Mouse (Mus musculus) layer of hippocampus, postnatal 25 days (tissue): ENCODE data around the gene Gm43517. TPM values are rescaled to one million over a fixed set of nuclear protein-coding genes. Genes with fewer than 3 reads are reported as not detected.

Experiments
- DNase-seq, 2 experiments: peaks; one replicate each; pipeline ENCODE4 v3.0.0; 2022; ENCODE audit warnings: mixed read lengths in 2 of 2, low spot score in 1 of 2; ENCODE audit errors: extremely low spot score in 1 of 2
- total RNA-seq, 2 experiments: library from RNA; stranded (reverse); gene quantifications; 2 replicates each; pipeline ENCODE4 v1.2.3; 2021

The Gm43517 gene
- 10 to 100 TPM in 1 of 2 experiments, 1 to 10 TPM in 1; 7.1 to 13.1 TPM for total RNA-seq

- peak; percentile 51 to 53 for DNase-seq
Observed at GRCm38 (mm10) chr12:49384876-49385630, at the start of gene Gm43517. Gene Gm43517 (plus strand): TSS chr12:49385174.

GRCm38 (mm10) chr12:49349697-49350096 is 35.3 kb upstream of the Gm43517 start:
- DNase-seq, result no peak

GRCm38 (mm10) chr12:49368931-49369330 is 16.0 kb upstream of the Gm43517 start:
- DNase-seq, result no peak

- no peak for DNase-seq
Observed at GRCm38 (mm10) chr12:49372170-49372569, 12.8 kb upstream of the Gm43517 start.

GRCm38 (mm10) chr12:49373176-49373575 is 11.8 kb upstream of the Gm43517 start:
- DNase-seq, result no peak

GRCm38 (mm10) chr12:49373821-49374605 is 11.0 kb upstream of the Gm43517 start:
- DNase-seq, result no peak

GRCm38 (mm10) chr12:49374606-49374995 is 10.4 kb upstream of the Gm43517 start:
- no peak for DNase-seq

- peak; percentile 22 to 50 for DNase-seq
Observed at GRCm38 (mm10) chr12:49375427-49376317, 9.3 kb upstream of the Gm43517 start.

GRCm38 (mm10) chr12:49376318-49376992 is 8.5 kb upstream of the Gm43517 start:
- peak in 1 of 2 experiments; percentile 27 for DNase-seq

GRCm38 (mm10) chr12:49377281-49377970 is 7.5 kb upstream of the Gm43517 start:
- DNase-seq, result peak; percentile 57 to 58

- no peak for DNase-seq
Observed at GRCm38 (mm10) chr12:49378920-49379319, 6.1 kb upstream of the Gm43517 start.

- peak in 1 of 2 experiments; percentile 48 for DNase-seq
Observed at GRCm38 (mm10) chr12:49379446-49379845, 5.5 kb upstream of the Gm43517 start.

GRCm38 (mm10) chr12:49380442-49380841 is 4.5 kb upstream of the Gm43517 start:
- no peak for DNase-seq

- no peak for DNase-seq
Observed at GRCm38 (mm10) chr12:49381031-49381525, 3.9 kb upstream of the Gm43517 start.

GRCm38 (mm10) chr12:49381721-49382365 is 3.1 kb upstream of the Gm43517 start:
- DNase-seq, result no peak

- peak in 1 of 2 experiments; percentile 51 for DNase-seq
Observed at GRCm38 (mm10) chr12:49382565-49383520, 2.1 kb upstream of the Gm43517 start, which contains the start of gene Foxg1. Gene Foxg1 (plus strand): TSS chr12:49382660.

- DNase-seq, result peak; percentile 77 to 81
Observed at GRCm38 (mm10) chr12:49383521-49384133, 1.3 kb upstream of the Gm43517 start.
